Mouse (Mus musculus) spleen, adult 2 months (tissue): ENCODE data around the gene Prkg1.

Experiments used
- CTCF ChIP-seq: fragments of 200-500 bp; IDR thresholded peaks from 2 replicates; pipeline ENCODE4 v1.5.1; 2011; ENCODE audit warnings: mild to moderate bottlenecking, inconsistent platforms; ENCODE audit not compliant: insufficient read depth, insufficient read length, insufficient replicate concordance; ENCODE audit errors: extremely low read depth
- POLR2A ChIP-seq: fragments of 200-500 bp; IDR thresholded peaks from 2 replicates; pipeline ENCODE4 v1.6.1; 2011; ENCODE audit warnings: low read depth, low read length, inconsistent platforms

DNA sequence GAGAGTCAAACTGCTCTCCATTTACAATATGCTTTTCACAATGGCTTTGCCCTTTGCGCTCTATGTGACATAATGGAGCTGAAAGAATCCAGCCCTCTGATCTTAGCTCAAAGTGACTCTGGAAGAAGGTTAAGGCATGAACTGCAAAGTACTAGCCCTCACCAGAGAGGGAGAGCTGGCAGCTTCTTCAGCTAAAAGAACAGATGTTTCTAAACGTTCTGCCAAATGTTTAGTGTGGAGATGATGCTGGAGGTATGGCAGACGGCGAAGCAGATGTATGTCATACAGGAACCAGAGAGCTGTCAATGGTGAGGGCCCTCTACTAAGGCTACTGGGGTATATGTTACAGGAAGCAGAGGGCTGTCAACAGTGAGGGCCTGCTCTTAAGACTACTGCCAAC lies 148.0 kb downstream of the Prkg1 start:
- TF ChIP-seq CTCF (no peak), POLR2A (no peak)
